Mouse (Mus musculus): Measurements from ENCODE around the gene Mmp14. TPM values are rescaled to one million over a fixed set of nuclear protein-coding genes. Genes with fewer than 3 reads are reported as not detected.

The Mmp14 gene
- total RNA-seq (2014; rRNA removed; ENCODE audit: low replicate concordance) (59.9 and 73.2 TPM in 2 replicates), polyA plus RNA-seq (2015; fragmentation: Nextera tagmentation; extraction: Ambion mirVana) (59.7 and 60.9 TPM in 2 replicates)

DNA sequence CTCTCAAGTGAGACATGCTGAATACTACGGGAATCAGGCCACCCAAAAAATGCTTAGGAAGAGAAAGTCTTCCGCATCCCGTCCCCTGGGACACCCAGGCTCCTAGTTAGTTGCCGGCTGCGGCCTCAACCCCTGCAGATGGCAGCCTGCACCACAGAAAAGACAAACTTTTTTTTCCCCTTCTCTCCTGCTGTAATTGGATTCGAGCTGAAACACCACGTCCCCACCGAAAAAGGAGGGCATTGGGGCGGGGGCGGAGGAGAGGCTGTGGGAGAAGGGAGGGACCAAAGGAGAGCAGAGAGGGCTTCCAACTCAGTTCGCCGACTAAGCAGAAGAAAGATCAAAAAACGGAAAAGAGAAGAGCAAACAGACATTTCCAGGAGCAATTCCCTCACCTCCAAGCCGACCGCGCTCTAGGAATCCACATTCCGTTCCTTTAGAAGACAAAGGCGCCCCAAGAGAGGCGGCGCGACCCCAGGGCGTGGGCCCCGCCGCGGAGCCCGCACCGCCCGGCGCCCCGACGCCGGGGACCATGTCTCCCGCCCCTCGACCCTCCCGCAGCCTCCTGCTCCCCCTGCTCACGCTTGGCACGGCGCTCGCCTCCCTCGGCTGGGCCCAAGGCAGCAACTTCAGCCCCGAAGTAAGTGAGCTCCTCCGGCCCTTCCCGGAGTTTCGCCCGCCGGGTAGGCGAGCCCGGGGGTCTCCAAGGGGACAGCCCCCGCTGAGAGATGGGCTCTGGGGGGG, at the start of gene Mmp14:
Mmp14 (plus strand) TSS at position 279 of the 744 bp plus-strand sequence.
- DNase-seq (ENCODE audit: low spot score) (peak; percentile 84), ATAC-seq (ENCODE audit: insufficient read depth, low read depth) (peak; percentile 45)
- Histone ChIP-seq H3K36me3 (replicated peaks; ENCODE audit: control insufficient read depth, insufficient read depth, low read length) (peaks cover 10% of the 10 kb centered on the region), H3K9ac (replicated peaks; ENCODE audit: low read depth, low read length) (peak within 1 kb of the TSS; percentile 95), H3K4me3 (ENCODE audit: low read depth, low read length) (peak within 1 kb of the TSS; percentile 80), H3K27ac (ENCODE audit: low read depth) (peak within 1 kb of the TSS; percentile 94), H3K4me1 (ENCODE audit: control insufficient read depth, insufficient read depth) (peaks cover 33% of the 10 kb centered on the region), H3K9me3 (replicated peaks; ENCODE audit: control insufficient read depth, low read length) (no peaks in the 10 kb centered on the region), H3K4me2 (ENCODE audit: low read depth, low read length) (peak within 1 kb of the TSS; percentile 81), H3K27me3 (ENCODE audit: control insufficient read depth, insufficient read depth, low read length) (no peaks in the 10 kb centered on the region)
- no peak for TF ChIP-seq CTCF (IDR thresholded peaks at IDR 0.05; ENCODE audit: low read depth)
- no peak for TF ChIP-seq EP300 (IDR thresholded peaks at IDR 0.05; ENCODE audit: low read depth)
- WGBS, result under 1% methylated on average over 37 of the region's 49 CpGs

DNA sequence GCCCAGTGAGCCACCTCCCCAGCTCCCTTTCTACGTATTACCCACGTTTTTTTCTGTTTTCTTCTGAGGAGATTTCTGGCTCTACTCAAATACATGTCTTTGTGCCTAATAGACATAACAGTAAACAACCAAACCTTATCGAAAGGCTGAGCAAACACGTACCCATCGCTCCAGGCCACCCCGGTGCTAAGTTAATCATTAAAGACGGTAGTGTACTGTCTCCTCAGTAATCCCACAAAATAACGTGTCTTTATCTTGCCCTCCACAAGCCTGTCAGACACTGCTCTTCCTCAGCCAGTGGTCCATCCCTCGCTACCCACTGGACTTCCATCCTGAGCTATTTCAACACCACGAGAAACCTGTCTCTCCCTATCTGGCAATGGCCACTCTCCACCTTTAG, 49.6 kb upstream of the Mmp14 start:
- Histone ChIP-seq H3K36me3 (replicated peaks; ENCODE audit: control insufficient read depth, insufficient read depth, low read length) (no peaks in the 10 kb centered on the region), H3K27ac (ENCODE audit: low read depth) (no peak overlapping the region), H3K9ac (replicated peaks; ENCODE audit: low read depth, low read length) (no peak overlapping the region), H3K4me2 (ENCODE audit: low read depth, low read length) (no peak overlapping the region), H3K9me3 (replicated peaks; ENCODE audit: control insufficient read depth, low read length) (no peaks in the 10 kb centered on the region), H3K4me3 (ENCODE audit: low read depth, low read length) (no peak overlapping the region), H3K27me3 (ENCODE audit: control insufficient read depth, insufficient read depth, low read length) (no peaks in the 10 kb centered on the region), H3K4me1 (ENCODE audit: control insufficient read depth, insufficient read depth) (no peaks in the 10 kb centered on the region)
- DNase-seq (ENCODE audit: low spot score), result no peak
- ATAC-seq (ENCODE audit: insufficient read depth, low read depth), result no peak
- TF ChIP-seq EP300 (IDR thresholded peaks at IDR 0.05; ENCODE audit: low read depth), result no peak
- no peak for TF ChIP-seq CTCF (IDR thresholded peaks at IDR 0.05; ENCODE audit: low read depth)
- 83% methylated on average over 10 of the region's 10 CpGs for whole genome bisulfite sequencing

DNA sequence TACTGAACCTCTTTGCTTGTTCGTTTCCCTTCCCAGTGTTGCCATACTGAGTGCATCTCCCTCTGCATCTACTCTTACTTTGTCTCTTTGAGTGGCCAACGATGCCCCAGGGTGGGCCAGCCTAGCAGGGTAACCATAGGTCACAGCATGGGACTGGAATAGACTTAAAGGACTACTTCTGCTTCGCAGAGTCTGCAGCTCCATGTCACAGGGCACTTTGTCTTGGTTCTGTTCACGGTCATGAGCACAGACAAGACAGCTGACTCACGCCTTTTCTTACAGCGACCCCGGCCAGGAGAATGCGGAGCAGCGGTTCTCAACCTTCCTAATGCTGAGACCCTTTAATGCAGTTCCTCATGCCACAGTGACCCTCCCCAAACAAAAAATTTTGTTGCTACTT, 48.8 kb upstream of the Mmp14 start:
- DNase-seq (ENCODE audit: low spot score) (no peak), ATAC-seq (ENCODE audit: insufficient read depth, low read depth) (no peak)
- Histone ChIP-seq H3K27ac (ENCODE audit: low read depth) (no peak overlapping the region), H3K9me3 (replicated peaks; ENCODE audit: control insufficient read depth, low read length) (no peaks in the 10 kb centered on the region), H3K4me1 (ENCODE audit: control insufficient read depth, insufficient read depth) (no peaks in the 10 kb centered on the region), H3K36me3 (replicated peaks; ENCODE audit: control insufficient read depth, insufficient read depth, low read length) (no peaks in the 10 kb centered on the region), H3K4me2 (ENCODE audit: low read depth, low read length) (no peak overlapping the region), H3K4me3 (ENCODE audit: low read depth, low read length) (no peak overlapping the region), H3K27me3 (ENCODE audit: control insufficient read depth, insufficient read depth, low read length) (no peaks in the 10 kb centered on the region), H3K9ac (replicated peaks; ENCODE audit: low read depth, low read length) (no peak overlapping the region)
- 77% methylated on average over 9 of the region's 9 CpGs for WGBS
- TF ChIP-seq EP300 (IDR thresholded peaks at IDR 0.05; ENCODE audit: low read depth) (no peak), CTCF (IDR thresholded peaks at IDR 0.05; ENCODE audit: low read depth) (no peak)

DNA sequence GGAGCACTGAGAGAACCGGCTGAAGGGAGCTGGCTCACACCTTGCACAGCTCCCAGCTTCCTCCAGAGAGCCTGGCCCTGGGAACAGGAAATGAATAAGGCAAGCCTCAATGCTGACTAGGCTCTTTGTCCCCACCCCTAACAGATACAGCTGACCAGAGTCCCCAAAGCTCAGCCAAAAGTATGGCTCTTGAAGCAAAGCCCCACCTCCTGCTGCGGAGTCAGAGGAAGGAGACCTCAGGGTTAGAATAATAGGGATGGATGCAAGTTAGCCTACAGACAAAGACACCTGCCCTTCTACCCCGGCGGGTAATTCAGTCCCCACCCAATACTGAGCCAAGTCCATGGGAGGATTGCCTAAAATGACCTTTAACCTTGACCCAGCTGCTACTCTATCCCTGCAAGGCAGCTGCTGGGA, 48.0 kb upstream of the Mmp14 start:
- ATAC-seq (ENCODE audit: insufficient read depth, low read depth) (peak; percentile 64), DNase-seq (ENCODE audit: low spot score) (peak; percentile 36)
- WGBS, result 54% methylated on average over 4 of the region's 4 CpGs
- no peaks in the 10 kb centered on the region for H3K4me1 ChIP-seq (ENCODE audit: control insufficient read depth, insufficient read depth)
- H3K9ac ChIP-seq (replicated peaks; ENCODE audit: low read depth, low read length), result no peak overlapping the region
- H3K9me3 ChIP-seq (replicated peaks; ENCODE audit: control insufficient read depth, low read length), result no peaks in the 10 kb centered on the region
- no peak for TF ChIP-seq CTCF (IDR thresholded peaks at IDR 0.05; ENCODE audit: low read depth)
- TF ChIP-seq EP300 (IDR thresholded peaks at IDR 0.05; ENCODE audit: low read depth), result no peak
- no peak overlapping the region for H3K27ac ChIP-seq (ENCODE audit: low read depth)
- no peak overlapping the region for H3K4me3 ChIP-seq (ENCODE audit: low read depth, low read length)
- no peak overlapping the region for H3K4me2 ChIP-seq (ENCODE audit: low read depth, low read length)
- H3K27me3 ChIP-seq (ENCODE audit: control insufficient read depth, insufficient read depth, low read length), result no peaks in the 10 kb centered on the region
- H3K36me3 ChIP-seq (replicated peaks; ENCODE audit: control insufficient read depth, insufficient read depth, low read length), result no peaks in the 10 kb centered on the region

DNA sequence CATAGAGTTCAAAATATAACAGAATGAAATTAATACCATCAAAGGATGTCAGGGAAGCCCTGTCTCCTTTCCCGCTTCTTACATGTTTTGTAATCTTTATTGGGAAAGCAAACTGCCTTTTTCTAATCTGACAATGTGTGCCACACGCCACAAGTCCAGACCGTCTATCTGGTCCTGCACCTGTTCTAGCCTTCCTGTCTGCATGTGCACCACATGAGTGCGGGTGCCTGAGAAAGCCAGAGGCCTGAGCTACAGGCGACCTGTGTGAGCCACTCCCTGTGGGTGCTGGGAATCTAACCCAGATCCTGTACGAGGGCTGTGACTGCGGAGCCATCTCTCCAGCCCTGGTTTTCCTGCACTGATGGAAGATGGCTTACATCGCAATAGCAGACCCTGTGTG, 47.0 kb upstream of the Mmp14 start:
- H3K4me2 ChIP-seq (ENCODE audit: low read depth, low read length), result no peak overlapping the region
- H3K27me3 ChIP-seq (ENCODE audit: control insufficient read depth, insufficient read depth, low read length), result no peaks in the 10 kb centered on the region
- H3K36me3 ChIP-seq (replicated peaks; ENCODE audit: control insufficient read depth, insufficient read depth, low read length), result no peaks in the 10 kb centered on the region
- H3K4me3 ChIP-seq (ENCODE audit: low read depth, low read length), result no peak overlapping the region
- no peaks in the 10 kb centered on the region for H3K9me3 ChIP-seq (replicated peaks; ENCODE audit: control insufficient read depth, low read length)
- ATAC-seq (ENCODE audit: insufficient read depth, low read depth), result no peak
- H3K4me1 ChIP-seq (ENCODE audit: control insufficient read depth, insufficient read depth), result no peaks in the 10 kb centered on the region
- no peak for DNase-seq (ENCODE audit: low spot score)
- no peak overlapping the region for H3K27ac ChIP-seq (ENCODE audit: low read depth)
- H3K9ac ChIP-seq (replicated peaks; ENCODE audit: low read depth, low read length), result no peak overlapping the region
- WGBS, result 85% methylated on average over 8 of the region's 8 CpGs
- TF ChIP-seq CTCF (IDR thresholded peaks at IDR 0.05; ENCODE audit: low read depth), result no peak
- TF ChIP-seq EP300 (IDR thresholded peaks at IDR 0.05; ENCODE audit: low read depth), result no peak
